Mouse (Mus musculus) kidney, embryonic 14.5 days (tissue): ENCODE data around the gene Ranbp10. TPM values are rescaled to one million over a fixed set of nuclear protein-coding genes. Genes with fewer than 3 reads are reported as not detected.

Experiments
- ATAC-seq: fragments of 200-750 bp; cut with Nextera tagmentation; 2 replicates; pipeline ENCODE4 v1.8.0; 2017; ENCODE audit warnings: moderate number of reproducible peaks, mild to moderate bottlenecking, moderate TSS enrichment, moderate library complexity; ENCODE audit not compliant: low FRiP score, low TSS enrichment
- H3K27ac ChIP-seq: fragments of 300-500 bp; sonication (generic); 2 replicates; pipeline ENCODE4 v1.5.1; 2014; ENCODE audit warnings: low read depth, mild to moderate bottlenecking, low read length, moderate library complexity, mixed read lengths
- H3K27me3 ChIP-seq: fragments of 300-500 bp; sonication (generic); 2 replicates; pipeline ENCODE4 v1.6.1; 2014; ENCODE audit warnings: mild to moderate bottlenecking, low read length; ENCODE audit not compliant: control insufficient read depth, insufficient read depth
- H3K36me3 ChIP-seq: fragments of 300-500 bp; sonication (generic); 2 replicates; pipeline ENCODE4 v1.6.1; 2014; ENCODE audit warnings: low read length, mixed read lengths; ENCODE audit not compliant: control insufficient read depth, insufficient read depth
- H3K4me1 ChIP-seq: fragments of 300-500 bp; sonication (generic); 2 replicates; pipeline ENCODE4 v1.6.1; 2014; ENCODE audit warnings: low read length, mixed read lengths; ENCODE audit not compliant: control insufficient read depth, insufficient read depth
- H3K4me2 ChIP-seq: fragments of 300-500 bp; sonication (generic); replicated peaks from 2 replicates; pipeline ENCODE4 v1.6.1; 2014; ENCODE audit warnings: low read depth, mild to moderate bottlenecking, low read length
- H3K4me3 ChIP-seq: fragments of 300-500 bp; sonication (generic); 2 replicates; pipeline ENCODE4 v1.5.1; 2014; ENCODE audit warnings: mild to moderate bottlenecking, low read length
- H3K9ac ChIP-seq: fragments of 300-500 bp; sonication (generic); 2 replicates; pipeline ENCODE4 v1.6.1; 2014; ENCODE audit warnings: low read depth, mild to moderate bottlenecking, low read length, moderate library complexity
- H3K9me3 ChIP-seq: fragments of 300-500 bp; sonication (generic); 2 replicates; pipeline ENCODE4 v1.6.1; 2016; ENCODE audit warnings: low read length; ENCODE audit not compliant: control insufficient read depth
- whole genome bisulfite sequencing: fragments of 180-500 bp; shearing (Covaris S2); extraction: QIAGEN DNeasy Blood & Tissue Kit; methylation state at CpG from one replicate; pipeline ENCODE4 v1.1.7; 2014; 5-methylcytosine and 5-hydroxymethylcytosine counted together
- polyA plus RNA-seq: library from polyadenylated mRNA; unstranded; fragments of >200 nt; fragmentation: Nextera tagmentation; extraction: Ambion mirVana; gene quantifications from 2 replicates; pipeline ENCODE4 v1.2.1, GENCODE M21; 2014

Ranbp10 gene
- 13.6 and 14.9 TPM in 2 replicates for polyA plus RNA-seq

DNA sequence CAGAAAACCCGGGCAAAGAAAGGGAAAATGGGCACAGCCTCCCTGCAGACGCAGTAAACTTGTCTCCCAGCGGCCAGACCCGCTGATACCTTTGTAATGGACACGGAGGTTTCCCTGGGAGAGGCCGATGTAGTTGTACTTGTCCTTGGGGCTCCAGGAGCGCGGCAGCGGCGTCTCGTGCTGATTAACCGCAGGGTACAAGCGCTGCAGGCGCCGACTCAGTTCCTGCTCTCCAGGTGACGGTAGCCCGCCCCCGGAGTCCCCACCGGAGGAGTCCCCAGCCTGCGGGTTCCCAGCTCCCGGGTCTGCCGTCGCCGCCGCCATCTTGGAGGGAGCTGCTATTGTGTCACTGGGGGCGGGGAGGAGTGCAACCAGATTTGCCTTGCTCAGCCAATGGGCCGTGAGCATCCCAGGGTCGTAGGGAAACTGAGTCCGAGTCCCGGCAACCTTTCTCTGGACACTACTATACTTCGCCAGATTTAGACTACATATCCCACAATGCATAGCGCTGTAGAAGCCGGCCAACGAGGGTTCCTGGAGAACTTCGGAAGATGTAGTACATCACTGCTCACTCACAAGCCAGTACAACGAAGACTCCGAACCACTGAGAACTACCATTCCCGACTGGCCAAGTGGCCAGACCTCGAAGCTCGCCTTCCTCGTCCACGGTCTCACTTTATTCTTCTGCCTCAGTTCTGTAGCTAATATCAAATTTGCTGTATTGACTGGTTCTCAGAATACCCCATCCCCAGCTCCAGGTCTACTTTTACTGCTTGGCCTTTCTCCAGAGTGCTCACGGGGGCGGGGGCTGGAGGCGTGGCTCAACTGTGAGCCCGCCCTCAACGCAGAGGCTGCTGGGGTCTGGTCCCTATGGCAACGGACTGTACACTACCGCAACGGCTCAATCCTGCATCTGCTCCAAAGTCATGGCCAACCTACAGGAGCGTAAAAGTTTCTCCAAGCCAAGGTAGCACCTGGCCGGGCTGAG lies at the start of gene Ranbp10, which contains the start of gene Tsnaxip1:
TSS of gene Ranbp10 (minus strand) at position 490 of the 988 bp plus-strand sequence.
TSS of gene Tsnaxip1 (plus strand) at position 871 of the 988 bp plus-strand sequence.
- Histone ChIP-seq H3K36me3 (peaks cover 16% of the 10 kb centered on the region), H3K27me3 (no peaks in the 10 kb centered on the region), H3K4me1 (peaks cover 10% of the 10 kb centered on the region), H3K9ac (peak within 1 kb of the TSS; percentile 90), H3K27ac (peak within 1 kb of the TSS; percentile 53), H3K4me2 (peak within 1 kb of the TSS; percentile 84), H3K4me3 (peak within 1 kb of the TSS; percentile 70), H3K9me3 (no peaks in the 10 kb centered on the region)
- peak; percentile 99 for ATAC-seq
- under 1% methylated on average over 51 of the region's 52 CpGs for WGBS

DNA sequence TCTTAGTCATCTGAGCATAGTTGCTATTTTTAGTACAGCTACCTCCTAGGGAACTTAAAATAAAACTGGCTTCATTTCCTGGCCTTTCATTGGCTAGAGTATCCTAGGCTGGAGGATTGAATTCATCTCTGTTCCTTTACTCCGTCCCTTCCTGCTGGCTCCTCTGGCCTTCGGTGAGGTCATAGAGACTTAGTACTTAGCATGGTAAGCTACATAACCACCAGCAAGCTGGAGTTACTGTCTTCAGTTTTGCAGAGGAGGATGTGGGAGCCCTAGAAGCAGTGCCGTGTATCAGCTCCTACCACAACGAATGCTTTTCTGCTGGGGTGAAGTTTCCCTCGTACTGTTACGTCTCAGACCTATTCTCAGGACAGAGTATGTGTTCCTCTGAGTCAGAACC lies 47.2 kb upstream of the Ranbp10 start:
- 87% methylated on average over 6 of the region's 6 CpGs for WGBS
- no peak overlapping the region for H3K4me3 ChIP-seq
- H3K27ac ChIP-seq: no peak overlapping the region
- no peaks in the 10 kb centered on the region for H3K4me1 ChIP-seq
- no peak overlapping the region for H3K4me2 ChIP-seq
- no peaks in the 10 kb centered on the region for H3K27me3 ChIP-seq
- no peak overlapping the region for H3K9ac ChIP-seq
- H3K9me3 ChIP-seq: no peaks in the 10 kb centered on the region
- ATAC-seq: no peak
- H3K36me3 ChIP-seq: peaks cover 73% of the 10 kb centered on the region

DNA sequence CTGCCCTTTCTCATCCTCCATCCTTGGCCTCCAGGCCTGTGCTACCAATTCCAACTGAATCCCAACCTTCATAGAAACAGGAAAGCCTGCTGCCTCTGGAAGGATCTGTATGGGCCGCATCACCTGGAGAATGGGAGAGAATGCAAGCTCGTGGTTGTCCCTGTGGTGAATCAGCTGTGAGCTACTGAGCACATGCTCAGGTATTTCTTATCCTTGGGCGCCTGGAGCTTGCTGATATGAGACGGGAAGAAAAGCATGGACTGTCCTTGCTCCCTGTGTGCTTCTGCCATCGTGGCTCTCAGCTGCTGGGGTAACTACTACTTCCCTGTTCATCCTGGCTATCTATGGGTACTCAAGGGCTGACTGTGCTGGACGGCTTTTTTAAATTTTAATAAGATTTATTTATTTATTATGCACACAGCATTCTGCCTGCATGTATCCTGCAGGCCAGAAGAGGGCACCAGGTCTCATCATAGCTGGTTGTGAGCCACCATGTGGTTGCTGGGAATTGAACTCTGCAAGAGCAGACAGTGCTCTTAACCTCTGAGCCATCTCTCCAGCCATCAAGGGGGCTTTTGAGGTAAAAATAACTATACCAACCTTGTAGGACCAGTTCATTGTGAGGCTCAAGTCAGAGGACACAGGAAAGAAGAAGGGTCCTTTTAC lies 39.3 kb upstream of the Ranbp10 start:
- Histone ChIP-seq H3K27ac (no peak overlapping the region), H3K4me3 (no peak overlapping the region), H3K36me3 (peaks cover 50% of the 10 kb centered on the region), H3K9me3 (no peaks in the 10 kb centered on the region), H3K27me3 (no peaks in the 10 kb centered on the region), H3K4me1 (peaks cover 11% of the 10 kb centered on the region), H3K4me2 (no peak overlapping the region), H3K9ac (no peak overlapping the region)
- 89% methylated on average over 6 of the region's 6 CpGs for WGBS
- ATAC-seq: no peak

DNA sequence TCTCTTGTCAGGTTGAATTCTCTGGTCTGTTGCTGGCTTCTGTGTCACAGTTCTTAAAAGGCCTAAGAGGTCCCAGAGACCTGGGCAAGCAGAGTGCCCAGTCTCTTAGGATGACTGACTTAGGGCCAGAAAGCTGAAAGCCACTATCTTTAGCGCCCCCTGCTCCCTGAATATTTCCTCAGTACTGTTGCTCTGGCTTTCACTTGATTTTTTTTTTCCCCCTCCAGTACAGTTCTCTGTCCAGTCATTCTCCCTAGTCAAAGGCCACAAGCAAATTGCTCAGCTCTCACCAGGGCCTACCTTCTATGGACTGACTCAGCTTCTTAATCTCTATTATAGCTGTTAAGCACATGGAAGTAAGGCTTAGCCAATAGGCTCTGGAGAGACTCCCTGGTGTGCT lies 34.8 kb upstream of the Ranbp10 start:
- ATAC-seq: no peak
- WGBS: 25% methylated on average over 1 of the region's 1 CpGs
- Histone ChIP-seq H3K4me2 (peak overlapping the region; percentile 94), H3K9me3 (no peaks in the 10 kb centered on the region), H3K27ac (no peak overlapping the region), H3K27me3 (no peaks in the 10 kb centered on the region), H3K4me1 (peaks cover 27% of the 10 kb centered on the region), H3K9ac (peak overlapping the region; percentile 97), H3K36me3 (peaks cover 17% of the 10 kb centered on the region), H3K4me3 (peak overlapping the region; percentile 98)

DNA sequence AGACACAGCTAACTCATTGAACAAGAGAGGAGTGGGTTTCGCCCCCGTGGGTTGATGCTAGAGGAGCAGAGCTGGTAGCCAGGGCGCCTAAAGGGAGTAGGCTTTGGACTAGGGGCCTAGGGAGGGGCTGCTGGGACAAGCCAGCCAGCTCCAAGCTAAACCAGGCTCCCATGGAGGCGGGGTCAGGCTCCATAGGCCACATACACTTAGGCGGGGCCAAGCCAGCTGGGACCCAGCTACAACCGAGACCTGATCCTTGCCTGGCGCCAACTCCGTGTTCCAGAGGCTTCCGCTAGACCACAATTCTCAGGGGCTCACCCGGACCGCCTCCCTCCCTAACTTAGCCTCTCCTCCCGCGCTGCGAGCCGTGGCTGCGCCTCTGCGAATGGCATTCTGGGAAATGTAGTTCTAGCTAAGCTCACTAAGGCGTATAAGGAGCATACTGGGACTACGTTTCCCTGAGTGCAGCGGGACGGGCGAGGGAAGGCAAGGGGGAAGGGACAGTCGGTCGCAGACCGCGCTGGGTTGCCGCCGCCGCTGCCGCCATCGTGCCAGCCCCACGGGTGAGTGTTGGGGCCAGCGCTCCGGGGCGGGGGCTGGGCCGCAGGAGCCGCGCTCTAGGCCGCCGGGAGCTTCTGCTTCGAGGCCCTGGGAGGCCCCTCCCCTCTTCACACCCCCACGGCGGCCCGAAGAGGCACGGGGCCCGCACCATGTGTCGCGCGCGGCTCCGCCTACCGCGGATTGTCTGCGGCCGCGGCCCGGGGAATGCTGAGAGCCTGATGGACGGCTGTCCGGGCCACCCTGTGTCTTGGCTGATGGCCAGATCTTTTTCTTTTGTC lies 33.2 kb upstream of the Ranbp10 start, which contains the start of gene Nutf2:
TSS of gene Nutf2 (plus strand) at position 438 of the 839 bp plus-strand sequence.
- H3K4me1 ChIP-seq: peaks cover 35% of the 10 kb centered on the region
- under 1% methylated on average over 59 of the region's 59 CpGs for WGBS

DNA sequence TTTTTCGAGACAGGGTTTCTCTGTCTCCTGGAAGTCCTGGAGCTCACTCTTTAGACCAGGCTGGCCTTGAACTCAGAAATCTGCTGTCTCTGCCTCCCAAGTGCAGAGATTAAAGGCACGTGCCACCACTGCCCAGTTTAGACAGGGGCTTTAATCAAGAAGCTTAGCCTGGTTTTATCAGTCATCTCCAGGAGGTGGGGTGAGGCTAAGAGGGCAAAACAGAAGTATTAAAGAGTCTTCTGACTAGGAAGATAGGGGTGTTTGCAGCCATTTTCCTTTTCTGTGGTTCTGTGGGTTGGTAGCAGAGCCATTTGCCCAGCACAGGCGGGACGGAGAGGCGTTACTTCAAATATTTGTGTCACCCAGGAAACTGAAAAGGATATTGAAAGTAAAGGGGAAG lies 32.2 kb upstream of the Ranbp10 start:
- peaks cover 35% of the 10 kb centered on the region for H3K4me1 ChIP-seq
- WGBS: 67% methylated on average over 5 of the region's 5 CpGs
- H3K9ac ChIP-seq: no peak overlapping the region; the same call in 1 of the 2 replicates
- H3K36me3 ChIP-seq: peaks cover 3% of the 10 kb centered on the region; the same call in 1 of the 2 replicates
- ATAC-seq: no peak
- 0 out of 2 replicates have a peak overlapping the region, but pooled peaks have one; percentile 27 for H3K4me2 ChIP-seq
- H3K9me3 ChIP-seq: no peaks in the 10 kb centered on the region
- no peak overlapping the region for H3K4me3 ChIP-seq
- no peaks in the 10 kb centered on the region for H3K27me3 ChIP-seq
- peak overlapping the region; percentile 63; the same call in 1 of the 2 replicates for H3K27ac ChIP-seq

More for the DNA sequence above, 33.2 kb upstream of the Ranbp10 start, which contains the start of gene Nutf2:
- peak within 1 kb of the TSS; percentile 97 for H3K9ac ChIP-seq
- peaks cover 3% of the 10 kb centered on the region; the same call in 1 of the 2 replicates for H3K36me3 ChIP-seq
- H3K4me3 ChIP-seq: peak within 1 kb of the TSS; percentile 98
- H3K9me3 ChIP-seq: no peaks in the 10 kb centered on the region
- peak within 1 kb of the TSS; percentile 94 for H3K4me2 ChIP-seq
- H3K27me3 ChIP-seq: no peaks in the 10 kb centered on the region
- H3K27ac ChIP-seq: peak within 1 kb of the TSS; percentile 85
- peak; percentile 98 for ATAC-seq

DNA sequence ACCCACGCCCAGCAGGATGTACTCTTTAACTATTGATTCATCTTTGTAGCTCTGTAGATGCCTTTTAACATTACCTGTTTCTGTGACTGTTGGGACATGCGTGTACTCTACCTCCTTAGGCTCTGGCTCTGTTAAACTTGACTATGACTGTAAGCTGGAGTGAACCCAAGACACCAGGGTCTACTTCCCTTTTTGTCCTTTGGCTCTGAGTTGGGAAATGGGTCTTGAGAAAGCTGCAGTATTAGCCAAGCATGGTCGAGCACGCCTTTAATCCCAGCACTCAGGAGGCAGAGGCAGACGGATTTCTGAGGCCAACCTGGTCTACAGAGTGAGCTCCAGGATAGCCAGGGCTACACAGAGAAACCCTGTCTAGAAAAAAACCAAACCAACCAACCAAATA lies 31.3 kb upstream of the Ranbp10 start:
- Histone ChIP-seq H3K27ac (no peak overlapping the region), H3K4me1 (peaks cover 35% of the 10 kb centered on the region), H3K36me3 (peaks cover 3% of the 10 kb centered on the region; the same call in 1 of the 2 replicates), H3K4me3 (no peak overlapping the region), H3K27me3 (no peaks in the 10 kb centered on the region), H3K4me2 (no peak overlapping the region), H3K9ac (no peak overlapping the region), H3K9me3 (no peaks in the 10 kb centered on the region)
- no peak for ATAC-seq
- 92% methylated on average over 5 of the region's 5 CpGs for WGBS

DNA sequence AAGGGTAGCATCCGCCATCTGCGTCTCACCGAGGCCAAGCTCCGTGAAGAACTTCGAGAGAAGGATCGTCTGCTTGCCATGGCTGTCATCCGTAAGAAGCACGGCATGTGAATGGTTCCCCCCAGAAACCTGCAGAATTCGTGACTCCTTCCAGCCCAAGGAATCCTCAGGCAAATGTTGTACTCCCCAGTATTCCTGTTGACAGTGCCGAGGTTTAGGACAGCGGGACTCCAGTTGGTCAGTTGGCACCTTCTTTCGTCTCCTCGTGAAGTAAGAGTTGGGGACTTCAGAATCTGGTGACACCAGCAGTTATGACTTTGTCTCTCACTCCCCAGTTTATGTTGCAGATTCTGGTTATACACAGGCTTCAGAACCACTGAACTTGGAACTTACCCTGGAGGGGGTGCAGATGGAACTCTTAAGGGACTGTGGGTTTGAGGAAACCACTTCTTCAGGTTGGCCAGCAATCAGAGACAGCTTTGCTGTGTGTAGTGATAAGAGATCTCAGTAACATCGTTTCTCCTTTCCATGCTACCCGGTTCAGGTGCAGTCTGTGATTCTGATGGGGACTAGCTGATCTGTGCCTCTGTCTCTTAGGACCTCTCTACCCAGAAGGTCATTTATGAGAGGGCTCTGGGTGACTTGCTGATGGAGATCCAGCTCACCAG lies 29.2 kb upstream of the Ranbp10 start:
- Histone ChIP-seq H3K9ac (peak overlapping the region; percentile 85), H3K4me1 (peaks cover 25% of the 10 kb centered on the region), H3K27me3 (no peaks in the 10 kb centered on the region), H3K4me3 (peak overlapping the region; percentile 82), H3K36me3 (0 out of 2 replicates have a peak, but pooled peaks cover 3% of the 10 kb centered on the region), H3K27ac (no peak overlapping the region), H3K4me2 (peak overlapping the region; percentile 96), H3K9me3 (no peaks in the 10 kb centered on the region)
- ATAC-seq: no peak
- WGBS: 15% methylated on average over 15 of the region's 15 CpGs
